Mouse (Mus musculus): ENCODE data around the gene Xrcc6.

Gene Xrcc6

GRCm38 (mm10) chr15:82022535-82023088 is 35.0 kb downstream of the Xrcc6 start:
- no peak for DNase-seq

- no peak for DNase-seq
Measured at GRCm38 (mm10) chr15:82023965-82024635, 36.5 kb downstream of the Xrcc6 start.

GRCm38 (mm10) chr15:82027276-82027675 is 39.6 kb downstream of the Xrcc6 start:
- no peak for DNase-seq

- DNase-seq: no peak
Measured at GRCm38 (mm10) chr15:82027726-82028125, 40.1 kb downstream of the Xrcc6 start.

GRCm38 (mm10) chr15:82032386-82032785 is 44.8 kb downstream of the Xrcc6 start:
- DNase-seq: no peak

- DNase-seq: no peak
Measured at GRCm38 (mm10) chr15:82033762-82034161, 46.1 kb downstream of the Xrcc6 start, which contains the start of gene Desi1. Desi1 (minus strand) TSS chr15:82033862.

GRCm38 (mm10) chr15:82035904-82036689 is 48.5 kb downstream of the Xrcc6 start:
- DNase-seq: peak; percentile 25

GRCm38 (mm10) chr15:82040650-82041049 is 53.0 kb downstream of the Xrcc6 start:
- peak; percentile 48 for DNase-seq

- DNase-seq: no peak
Measured at GRCm38 (mm10) chr15:82044166-82044784, 56.6 kb downstream of the Xrcc6 start.

- DNase-seq: peak; percentile 15
Measured at GRCm38 (mm10) chr15:82046246-82046891, 58.7 kb downstream of the Xrcc6 start.

GRCm38 (mm10) chr15:82047080-82047883 is 59.6 kb downstream of the Xrcc6 start, which contains the start of gene Snu13:
Snu13 (minus strand) TSS chr15:82047598.
- peak; percentile 89 for DNase-seq

- no peak for DNase-seq
Measured at GRCm38 (mm10) chr15:82052544-82052943, 64.9 kb downstream of the Xrcc6 start.

GRCm38 (mm10) chr15:82058719-82059201 is 71.1 kb downstream of the Xrcc6 start, which contains the start of gene 4930407I10Rik:
4930407I10Rik (plus strand) TSS chr15:82059151.
- DNase-seq: no peak

- no peak for DNase-seq
Measured at GRCm38 (mm10) chr15:82063909-82064308, 76.3 kb downstream of the Xrcc6 start.

- peak; percentile 56 for DNase-seq
Measured at GRCm38 (mm10) chr15:82065511-82065910, 77.9 kb downstream of the Xrcc6 start.

GRCm38 (mm10) chr15:82069898-82070297 is 82.3 kb downstream of the Xrcc6 start, which contains the start of gene Mei1:
Mei1 (plus strand) TSS chr15:82069996.
- DNase-seq: no peak

GRCm38 (mm10) chr15:82071816-82072469 is 84.3 kb downstream of the Xrcc6 start:
- DNase-seq: no peak

GRCm38 (mm10) chr15:82073490-82073889 is 85.9 kb downstream of the Xrcc6 start:
- no peak for DNase-seq

GRCm38 (mm10) chr15:82079883-82080282 is 92.2 kb downstream of the Xrcc6 start:
- no peak for DNase-seq

- peak; percentile 23 for DNase-seq
Measured at GRCm38 (mm10) chr15:82081161-82081560, 93.5 kb downstream of the Xrcc6 start.

- no peak for DNase-seq
Measured at GRCm38 (mm10) chr15:82085606-82086005, 98.0 kb downstream of the Xrcc6 start.

Measured in liver (tissue).